Mouse (Mus musculus): ENCODE results near the gene Gm9495. TPM values are rescaled to one million over a fixed set of nuclear protein-coding genes. Genes with fewer than 3 reads are reported as not detected.

The Gm9495 gene
- polyA plus RNA-seq, 1 experiment from 2014 or later = not detected

DNA sequence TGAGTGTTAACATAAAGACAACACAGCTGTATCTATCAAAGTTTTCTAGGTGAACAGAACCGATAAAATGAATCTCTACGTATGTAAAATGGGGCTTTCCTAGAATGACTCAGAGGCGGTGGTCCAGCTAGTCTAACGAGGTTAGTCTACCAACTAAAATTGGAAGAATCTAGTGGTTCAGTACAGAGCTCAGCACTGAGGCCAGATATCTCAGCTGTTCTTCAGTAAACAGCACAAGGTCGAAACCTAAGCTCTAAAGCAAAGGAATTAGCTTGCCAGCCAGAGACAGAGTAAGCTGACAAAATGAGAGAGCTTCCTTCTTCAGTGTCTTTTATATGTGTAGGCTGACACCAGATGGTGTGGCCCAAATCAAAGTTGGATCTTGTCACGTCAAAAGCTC is 57.2 kb downstream of the Gm9495 start:
- Histone ChIP-seq H3K27ac (replicated peaks in 1 of 2; ENCODE audit: control insufficient read depth in 1 of 2, insufficient read depth in 1 of 2, low read depth in 2 of 2, low read length in 2 of 2) (no peak overlapping the region), H3K9me3 (ENCODE audit: control insufficient read depth, low read length) (no peaks in the 10 kb centered on the region), H3K4me3 (ENCODE audit: control insufficient read depth in 1 of 2, insufficient read depth in 1 of 2, low read depth in 1 of 2, low read length in 2 of 2) (0 out of 4 replicates have a peak overlapping the region, but pooled peaks of 1 of the 2 experiments have one; percentile 85), H3K4me1 (ENCODE audit: control insufficient read depth in 2 of 2, insufficient read depth in 2 of 2, low read length in 2 of 2) (peaks cover 7 to 16% of the 10 kb centered on the region in 2 experiments), H3K4me2 (ENCODE audit: low read length) (peak overlapping the region; percentile 76; the same call in 1 of the 2 replicates), H3K9ac (ENCODE audit: low read length) (no peak overlapping the region), H3K36me3 (ENCODE audit: control insufficient read depth, insufficient read depth, low read length) (no peaks in the 10 kb centered on the region), H3K27me3 (ENCODE audit: control insufficient read depth, insufficient read depth, low read length) (no peaks in the 10 kb centered on the region)
- ATAC-seq (ENCODE audit: insufficient number of reproducible peaks, insufficient read depth, low FRiP score, low read depth) = no peak
- WGBS = 76% methylated on average over 6 of the region's 6 CpGs

DNA sequence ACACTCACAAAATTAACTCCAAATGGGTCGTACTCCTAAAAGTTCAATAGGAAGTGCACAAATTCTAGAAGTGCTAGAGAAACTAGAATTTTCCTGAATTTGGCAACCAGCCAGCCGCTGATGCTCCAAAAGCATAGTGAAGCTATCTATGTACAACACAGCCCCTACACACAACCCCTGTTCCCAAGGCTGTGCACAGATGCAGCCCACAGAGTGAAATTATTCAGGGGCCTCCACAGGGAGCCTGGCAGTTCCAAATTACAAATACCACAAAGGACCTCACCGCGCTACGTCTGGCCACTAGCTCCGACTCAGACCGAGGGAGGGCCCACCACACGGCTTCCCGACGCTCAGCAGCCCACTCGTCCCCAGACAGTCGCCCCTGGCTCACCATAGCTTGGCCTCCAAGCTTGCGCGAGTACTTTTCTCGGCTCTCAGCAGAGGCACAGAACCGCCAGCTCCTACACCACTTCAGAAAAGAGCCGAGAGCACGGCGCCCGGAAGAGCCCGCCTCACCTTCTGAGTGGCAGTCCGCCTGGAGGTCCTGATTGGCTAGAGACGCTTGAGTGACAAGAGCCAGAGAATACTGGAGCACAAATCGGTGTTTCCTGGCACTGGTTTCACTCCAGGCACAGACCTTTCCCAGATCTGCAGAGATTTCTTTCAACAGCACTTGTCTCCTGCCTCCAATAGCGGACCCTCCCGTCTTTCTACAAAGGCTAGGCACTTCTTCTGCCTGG is 58.1 kb downstream of the Gm9495 start:
- Histone ChIP-seq H3K27ac (replicated peaks in 1 of 2; ENCODE audit: control insufficient read depth in 1 of 2, insufficient read depth in 1 of 2, low read depth in 2 of 2, low read length in 2 of 2) (peak overlapping the region; percentile 95 to 100), H3K4me2 (ENCODE audit: low read length) (peak overlapping the region; percentile 76), H3K4me3 (ENCODE audit: control insufficient read depth in 1 of 2, insufficient read depth in 1 of 2, low read depth in 1 of 2, low read length in 2 of 2) (peak overlapping the region; percentile 85 to 96), H3K36me3 (ENCODE audit: control insufficient read depth, insufficient read depth, low read length) (no peaks in the 10 kb centered on the region), H3K4me1 (ENCODE audit: control insufficient read depth in 2 of 2, insufficient read depth in 2 of 2, low read length in 2 of 2) (peaks cover 7 to 16% of the 10 kb centered on the region in 2 experiments), H3K9me3 (ENCODE audit: control insufficient read depth, low read length) (no peaks in the 10 kb centered on the region), H3K9ac (ENCODE audit: low read length) (peak overlapping the region; percentile 92), H3K27me3 (ENCODE audit: control insufficient read depth, insufficient read depth, low read length) (no peaks in the 10 kb centered on the region)
- WGBS = under 1% methylated on average over 26 of the region's 26 CpGs
- peak; percentile 94 for ATAC-seq (ENCODE audit: insufficient number of reproducible peaks, insufficient read depth, low FRiP score, low read depth)

DNA sequence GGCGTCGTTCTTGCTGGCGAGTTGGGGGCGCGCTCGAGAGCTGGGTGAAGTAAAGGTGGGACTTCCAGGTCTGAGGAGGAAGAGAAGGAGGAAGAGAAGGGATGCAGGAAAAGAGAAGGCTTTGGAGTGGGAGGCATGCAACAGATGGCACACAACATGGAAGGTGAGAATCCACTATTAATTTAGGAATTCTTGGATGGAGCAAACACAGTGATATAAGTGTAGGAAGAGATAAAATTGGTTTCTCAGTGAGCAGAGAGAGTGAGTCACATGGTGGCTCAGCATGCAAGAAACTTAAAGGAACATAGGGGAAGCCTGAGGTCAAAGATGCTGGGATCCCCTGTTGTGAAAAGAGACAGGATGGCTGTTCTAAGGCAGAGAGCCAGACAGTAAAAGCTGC is 69.0 kb downstream of the Gm9495 start:
- no peak for ATAC-seq (ENCODE audit: insufficient number of reproducible peaks, insufficient read depth, low FRiP score, low read depth)
- 96% methylated on average over 6 of the region's 6 CpGs for WGBS

More for the DNA sequence above, 69.0 kb downstream of the Gm9495 start:
- Histone ChIP-seq H3K27ac (replicated peaks in 1 of 2; ENCODE audit: control insufficient read depth in 1 of 2, insufficient read depth in 1 of 2, low read depth in 2 of 2, low read length in 2 of 2) (no peak overlapping the region), H3K4me2 (ENCODE audit: low read length) (no peak overlapping the region), H3K4me3 (ENCODE audit: control insufficient read depth in 1 of 2, insufficient read depth in 1 of 2, low read depth in 1 of 2, low read length in 2 of 2) (no peak overlapping the region), H3K9ac (ENCODE audit: low read length) (no peak overlapping the region), H3K36me3 (ENCODE audit: control insufficient read depth, insufficient read depth, low read length) (peaks cover 16% of the 10 kb centered on the region), H3K27me3 (ENCODE audit: control insufficient read depth, insufficient read depth, low read length) (no peaks in the 10 kb centered on the region), H3K9me3 (ENCODE audit: control insufficient read depth, low read length) (peaks cover 30% of the 10 kb centered on the region), H3K4me1 (ENCODE audit: control insufficient read depth in 2 of 2, insufficient read depth in 2 of 2, low read length in 2 of 2) (no peaks in the 10 kb centered on the region)

Other genes with a start within 250 kb of the Gm9495 start
- gene Zfp930, start 244.5 kb downstream of the Gm9495 start, polyA plus RNA-seq (2014; fragmentation: Nextera tagmentation; extraction: Ambion mirVana) = 18.1 and 19.5 TPM in 2 replicates
- gene D130040H23Rik, start 182.5 kb downstream of the Gm9495 start, polyA plus RNA-seq (2014; fragmentation: Nextera tagmentation; extraction: Ambion mirVana) = 3.2 and 4.1 TPM in 2 replicates
- not detected in 2 replicates for gene Gm7697, start 69.4 kb upstream of the Gm9495 start, polyA plus RNA-seq (2014; fragmentation: Nextera tagmentation; extraction: Ambion mirVana)
- 14.1 and 15.7 TPM in 2 replicates for gene Zfp868, start 172.0 kb upstream of the Gm9495 start, polyA plus RNA-seq (2014; fragmentation: Nextera tagmentation; extraction: Ambion mirVana)
- gene Zfp964, start 200.9 kb upstream of the Gm9495 start, polyA plus RNA-seq (2014; fragmentation: Nextera tagmentation; extraction: Ambion mirVana) = 2.0 and 2.1 TPM in 2 replicates